Mouse (Mus musculus): ENCODE measurements around the gene 2900026A02Rik.

2900026A02Rik gene

GRCm38 (mm10) chr5:113151554-113152103, 69.4 kb downstream of the 2900026A02Rik start:
- DNase-seq (ENCODE audit: low spot score in 2 of 2), result no peak

DNA sequence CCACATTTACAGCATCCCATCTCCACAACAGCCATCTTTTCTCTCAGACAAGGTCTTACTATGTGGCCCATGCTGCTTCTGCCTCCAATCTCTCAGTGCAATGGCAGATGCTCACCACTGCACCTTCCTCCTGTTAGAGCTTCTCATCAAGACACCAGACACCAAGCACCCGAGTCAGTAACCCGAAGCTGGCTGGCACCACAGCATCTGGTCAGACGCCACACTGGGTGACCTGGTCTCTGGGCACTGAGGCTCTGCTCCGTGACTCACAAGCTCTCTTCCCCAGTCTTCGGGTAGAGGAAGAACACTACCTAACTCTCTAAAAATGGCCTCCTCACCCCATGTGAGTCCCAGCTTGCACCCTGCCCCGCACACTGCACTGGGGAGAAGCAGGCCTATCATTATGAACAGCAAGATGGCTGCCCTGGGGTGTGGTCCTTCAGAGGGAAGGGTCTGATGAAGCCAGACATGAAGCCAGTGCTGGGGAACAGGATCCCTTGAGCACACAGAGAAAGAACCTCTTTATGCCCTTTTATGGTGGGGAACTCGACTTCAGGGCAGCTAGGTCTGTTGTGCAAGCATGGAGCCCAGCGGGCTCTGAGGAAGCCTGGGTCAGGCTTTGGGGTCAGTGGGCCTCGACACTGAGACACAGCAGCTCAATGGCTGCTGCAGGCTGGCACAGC, 70.0 kb downstream of the 2900026A02Rik start:
- DNase-seq (ENCODE audit: low spot score in 2 of 2), result no peak

- DNase-seq (ENCODE audit: low spot score in 2 of 2), result no peak
Observed at GRCm38 (mm10) chr5:113149052-113149451, 72.0 kb downstream of the 2900026A02Rik start.

GRCm38 (mm10) chr5:113147994-113148471, 73.0 kb downstream of the 2900026A02Rik start:
- DNase-seq (ENCODE audit: low spot score in 2 of 2), result no peak

- no peak for DNase-seq (ENCODE audit: low spot score in 2 of 2)
Observed at GRCm38 (mm10) chr5:113146656-113147055, 74.4 kb downstream of the 2900026A02Rik start.

- DNase-seq (ENCODE audit: low spot score in 2 of 2), result no peak
Observed at GRCm38 (mm10) chr5:113145171-113145570, 75.9 kb downstream of the 2900026A02Rik start.

- DNase-seq (ENCODE audit: low spot score in 2 of 2), result no peak
Observed at GRCm38 (mm10) chr5:113142486-113142885, 78.5 kb downstream of the 2900026A02Rik start.

GRCm38 (mm10) chr5:113142018-113142417, 79.0 kb downstream of the 2900026A02Rik start:
- DNase-seq (ENCODE audit: low spot score in 2 of 2), result no peak

- DNase-seq (ENCODE audit: low spot score in 2 of 2), result no peak
Observed at GRCm38 (mm10) chr5:113140872-113141271, 80.2 kb downstream of the 2900026A02Rik start.

GRCm38 (mm10) chr5:113140051-113140450, 81.0 kb downstream of the 2900026A02Rik start:
- DNase-seq (ENCODE audit: low spot score in 2 of 2), result no peak

DNA sequence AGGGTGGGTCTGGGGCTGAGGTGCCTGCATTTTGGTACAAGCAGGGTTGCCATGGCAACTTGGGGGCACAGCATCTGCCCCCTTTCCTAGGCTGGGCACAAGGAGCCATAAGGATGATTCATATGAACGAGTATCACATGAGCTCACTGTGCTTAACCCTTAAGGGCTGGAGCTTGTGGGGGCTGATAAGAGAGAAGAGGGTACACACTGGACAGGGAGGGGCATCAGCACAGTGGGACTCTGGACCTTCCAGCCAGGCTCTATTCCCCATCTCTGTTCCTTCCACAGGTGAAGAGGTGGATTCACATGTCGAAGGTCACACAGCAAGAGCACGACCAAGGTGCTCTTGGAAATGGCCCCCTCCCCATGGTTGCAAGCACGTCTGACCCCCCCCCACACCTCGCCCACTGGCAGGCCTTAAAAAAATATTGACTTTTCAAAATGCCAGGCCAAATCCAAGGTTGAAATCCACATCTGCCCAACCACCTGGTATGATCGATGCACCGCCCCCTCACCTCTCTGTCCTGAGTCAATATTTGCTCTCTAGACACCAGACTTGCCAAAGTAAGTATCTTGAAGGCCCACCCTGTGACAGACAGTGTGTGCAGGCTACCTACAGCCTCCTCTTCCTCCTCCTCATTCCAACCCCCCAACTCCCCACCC, 81.8 kb downstream of the 2900026A02Rik start:
- DNase-seq (ENCODE audit: low spot score in 2 of 2), result no peak

GRCm38 (mm10) chr5:113138319-113139063, 82.5 kb downstream of the 2900026A02Rik start:
- peak; percentile 20 to 31 for DNase-seq (ENCODE audit: low spot score in 2 of 2)

DNA sequence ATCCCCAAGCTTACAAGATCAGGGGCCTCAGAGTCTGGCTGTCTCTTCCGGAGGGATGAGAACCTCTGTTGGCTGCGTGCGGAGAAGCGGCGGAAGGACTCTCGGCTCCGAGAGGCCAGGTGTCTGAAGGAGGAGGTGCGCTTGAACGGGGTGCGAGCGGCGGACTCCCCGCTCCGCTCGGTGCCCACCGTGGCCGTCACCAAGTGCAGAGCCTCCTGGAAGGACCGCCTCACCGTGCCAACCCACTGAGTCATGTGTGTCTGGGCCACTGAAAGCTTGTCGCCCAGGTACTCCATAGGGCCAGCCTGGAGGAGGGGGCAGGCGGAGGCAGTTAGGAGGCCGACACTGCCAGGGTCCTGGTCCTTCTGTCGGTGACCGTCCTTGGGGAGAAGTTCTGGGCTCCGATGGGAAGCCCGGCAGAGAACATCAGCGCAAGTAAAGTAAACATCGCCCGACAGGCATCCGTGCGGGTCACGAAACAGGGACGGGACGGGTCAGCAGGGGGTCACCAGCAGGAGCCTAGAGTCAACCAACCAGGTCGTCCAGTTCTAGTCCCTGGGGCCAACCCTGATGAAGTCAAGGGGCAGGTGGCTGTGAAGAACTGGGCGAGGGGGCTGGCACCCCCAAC, 83.2 kb downstream of the 2900026A02Rik start:
- peak in 1 of 2 experiments; percentile 9 for DNase-seq (ENCODE audit: low spot score in 2 of 2)

DNA sequence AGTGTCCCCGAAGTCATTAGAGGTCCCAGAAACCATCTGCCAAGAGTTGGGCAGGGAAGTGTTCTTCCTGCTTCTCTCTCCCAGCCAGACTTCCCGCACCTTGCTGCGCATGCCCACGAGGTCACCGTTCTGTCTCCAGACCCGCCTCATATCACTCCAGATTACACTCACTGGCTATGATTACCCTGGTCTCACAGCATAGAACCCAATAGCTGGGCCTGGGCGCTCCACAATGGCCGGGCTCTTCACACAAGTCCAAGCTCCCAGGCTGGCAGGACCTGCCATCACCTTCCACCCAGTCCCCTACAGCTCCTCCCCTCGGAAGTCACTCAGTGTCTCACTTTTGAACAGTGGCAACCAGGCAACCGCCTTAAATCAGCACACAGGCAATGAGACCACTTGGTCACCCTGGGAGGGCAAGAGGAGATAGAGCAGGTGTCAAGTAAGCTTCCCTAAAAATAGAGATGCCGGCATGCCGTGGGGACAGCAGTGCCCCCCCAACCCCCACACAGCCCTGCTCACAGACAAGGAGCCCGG, 84.0 kb downstream of the 2900026A02Rik start:
- no peak for DNase-seq (ENCODE audit: low spot score in 2 of 2)

DNA sequence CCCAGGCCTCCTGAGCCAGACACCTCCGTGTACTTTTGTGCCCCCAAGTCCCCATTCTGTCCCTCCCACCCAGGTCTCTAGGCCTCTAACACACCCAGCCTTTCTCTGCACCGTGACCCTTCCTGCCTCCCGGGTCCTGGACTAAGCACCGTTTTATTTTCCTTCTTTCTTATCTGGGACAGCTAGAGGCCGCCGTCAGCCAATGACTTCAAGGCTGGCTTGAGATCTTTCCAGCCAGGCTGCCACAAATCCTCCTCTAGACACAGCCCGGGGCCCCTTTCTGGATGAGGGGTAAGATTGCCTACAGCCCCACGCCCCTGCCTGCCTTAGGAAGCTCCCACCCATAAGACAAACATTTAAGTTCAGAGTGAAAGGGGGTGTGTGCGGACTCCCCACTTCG, 85.5 kb downstream of the 2900026A02Rik start:
- DNase-seq (ENCODE audit: low spot score in 2 of 2), result no peak

DNA sequence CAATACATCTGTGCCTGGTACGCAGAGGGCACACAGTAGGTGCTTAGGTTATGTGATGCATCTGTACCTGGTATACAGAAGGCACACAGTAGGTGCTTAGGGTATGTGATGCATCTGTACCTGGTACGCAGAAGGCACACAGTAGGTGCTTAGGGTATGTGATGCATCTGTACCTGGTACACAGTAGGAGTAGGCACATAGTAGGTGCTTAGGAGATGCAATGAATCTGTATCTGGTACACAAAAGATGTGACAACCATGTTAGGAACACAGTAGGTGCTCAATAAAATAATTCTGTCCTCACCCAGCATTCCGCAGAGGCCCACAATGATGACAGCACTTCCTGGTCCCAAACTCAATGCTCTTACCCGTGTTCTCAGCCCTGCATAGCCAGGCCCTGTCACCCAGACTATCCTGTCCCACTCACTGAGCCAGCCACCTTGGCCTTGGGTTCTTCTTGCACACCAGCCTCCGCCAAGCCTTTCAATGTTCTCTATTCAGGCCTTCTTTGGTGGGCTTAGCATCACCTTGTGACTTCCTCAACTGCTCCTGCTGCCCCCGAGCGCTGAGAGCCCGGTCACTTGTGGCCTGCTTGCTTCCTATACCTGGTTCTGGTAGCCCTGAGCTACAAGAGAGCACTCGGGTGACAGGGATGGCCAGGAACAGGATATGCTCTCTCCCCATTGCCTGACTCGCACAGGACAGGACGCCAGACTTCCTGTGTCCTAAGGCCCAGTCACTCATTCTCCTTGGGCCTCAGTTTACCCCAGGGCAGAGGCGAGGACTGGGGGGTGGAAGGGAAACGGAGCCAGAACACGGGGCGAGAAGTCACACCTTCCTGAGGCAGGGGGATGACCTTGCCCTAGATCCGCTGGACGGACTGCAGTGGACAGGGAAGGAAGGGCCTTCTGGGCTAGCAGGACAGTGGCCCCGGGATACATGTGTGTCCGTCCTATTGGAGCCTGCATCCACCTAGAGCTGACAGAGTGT, 87.0 kb downstream of the 2900026A02Rik start:
- no peak for DNase-seq (ENCODE audit: low spot score in 2 of 2)

GRCm38 (mm10) chr5:113133080-113133491, 88.0 kb downstream of the 2900026A02Rik start:
- DNase-seq (ENCODE audit: low spot score in 2 of 2), result no peak

DNA sequence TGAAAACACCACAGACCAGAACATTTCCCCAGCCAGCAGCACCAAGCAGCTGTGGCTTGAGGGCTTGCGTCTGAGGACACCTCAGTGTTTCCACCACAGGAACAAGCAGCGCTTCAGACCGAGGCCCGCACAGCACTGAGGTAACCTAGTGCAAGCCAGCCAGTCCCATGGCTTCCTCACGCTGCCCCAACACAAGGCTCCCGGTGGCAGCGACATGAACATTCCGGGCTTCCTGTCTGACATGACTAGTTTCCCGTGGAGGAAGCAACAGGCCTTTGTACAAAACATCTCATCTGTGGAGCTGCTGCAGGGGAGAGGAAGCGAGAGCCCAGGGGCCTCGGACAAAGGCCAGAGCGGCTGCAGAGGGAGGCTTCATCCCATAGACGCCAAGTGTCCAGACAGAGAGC, 88.4 kb downstream of the 2900026A02Rik start:
- no peak for DNase-seq (ENCODE audit: low spot score in 2 of 2)

GRCm38 (mm10) chr5:113128426-113128825, 92.6 kb downstream of the 2900026A02Rik start:
- no peak for DNase-seq (ENCODE audit: low spot score in 2 of 2)

GRCm38 (mm10) chr5:113126476-113126875, 94.6 kb downstream of the 2900026A02Rik start:
- no peak for DNase-seq (ENCODE audit: low spot score in 2 of 2)
